Mouse (Mus musculus): ENCODE results near the gene Dbndd2.

The Dbndd2 gene

GRCm38 (mm10) chr2:164448140-164448539 lies 37.8 kb upstream of the Dbndd2 start:
- TF ChIP-seq GATA4 (IDR thresholded peaks at IDR 0.05; ENCODE audit: insufficient replicate concordance, low read length): no peak

GRCm38 (mm10) chr2:164448921-164449320 lies 37.0 kb upstream of the Dbndd2 start:
- TF ChIP-seq GATA4 (IDR thresholded peaks at IDR 0.05; ENCODE audit: insufficient replicate concordance, low read length): no peak

- TF ChIP-seq GATA4 (IDR thresholded peaks at IDR 0.05; ENCODE audit: insufficient replicate concordance, low read length): no peak
These were observed 36.4 kb upstream of the Dbndd2 start for GRCm38 (mm10) chr2:164449341-164450042.

GRCm38 (mm10) chr2:164452000-164452676 lies 33.8 kb upstream of the Dbndd2 start:
- TF ChIP-seq GATA4 (IDR thresholded peaks at IDR 0.05; ENCODE audit: insufficient replicate concordance, low read length): no peak

- no peak for TF ChIP-seq GATA4 (IDR thresholded peaks at IDR 0.05; ENCODE audit: insufficient replicate concordance, low read length)
These were observed 32.7 kb upstream of the Dbndd2 start for GRCm38 (mm10) chr2:164453047-164453757.

GRCm38 (mm10) chr2:164453887-164454500 lies 31.9 kb upstream of the Dbndd2 start:
- TF ChIP-seq GATA4 (IDR thresholded peaks at IDR 0.05; ENCODE audit: insufficient replicate concordance, low read length): no peak

- no peak for TF ChIP-seq GATA4 (IDR thresholded peaks at IDR 0.05; ENCODE audit: insufficient replicate concordance, low read length)
These were observed 31.1 kb upstream of the Dbndd2 start for GRCm38 (mm10) chr2:164454846-164455245.

GRCm38 (mm10) chr2:164455421-164456190 lies 30.3 kb upstream of the Dbndd2 start:
- no peak for TF ChIP-seq GATA4 (IDR thresholded peaks at IDR 0.05; ENCODE audit: insufficient replicate concordance, low read length)

- TF ChIP-seq GATA4 (IDR thresholded peaks at IDR 0.05; ENCODE audit: insufficient replicate concordance, low read length): no peak
These were observed 29.5 kb upstream of the Dbndd2 start for GRCm38 (mm10) chr2:164456413-164456812.

- no peak for TF ChIP-seq GATA4 (IDR thresholded peaks at IDR 0.05; ENCODE audit: insufficient replicate concordance, low read length)
These were observed 29.0 kb upstream of the Dbndd2 start, which contains the start of gene Sys1 for GRCm38 (mm10) chr2:164456864-164457300. Sys1 (plus strand) TSS chr2:164456964.

- no peak for TF ChIP-seq GATA4 (IDR thresholded peaks at IDR 0.05; ENCODE audit: insufficient replicate concordance, low read length)
These were observed 28.0 kb upstream of the Dbndd2 start for GRCm38 (mm10) chr2:164457942-164458341.

GRCm38 (mm10) chr2:164458535-164458934 lies 27.4 kb upstream of the Dbndd2 start:
- TF ChIP-seq GATA4 (IDR thresholded peaks at IDR 0.05; ENCODE audit: insufficient replicate concordance, low read length): no peak

- TF ChIP-seq GATA4 (IDR thresholded peaks at IDR 0.05; ENCODE audit: insufficient replicate concordance, low read length): peak; percentile 12; the same call in 1 of the 2 replicates
These were observed 25.0 kb upstream of the Dbndd2 start, which contains the start of gene Gm20458 for GRCm38 (mm10) chr2:164460745-164461551. Gm20458 (plus strand) TSS chr2:164460967.

- no peak for TF ChIP-seq GATA4 (IDR thresholded peaks at IDR 0.05; ENCODE audit: insufficient replicate concordance, low read length)
These were observed 20.7 kb upstream of the Dbndd2 start for GRCm38 (mm10) chr2:164465161-164465560.

Measured in liver, adult (tissue).